Mouse (Mus musculus) gastrocnemius, postnatal 36 days (tissue): ENCODE results near the gene Rad51b. TPM values are rescaled to one million over a fixed set of nuclear protein-coding genes. Genes with fewer than 3 reads are reported as not detected.

ENCODE experiments used
- DNase-seq, 2 experiments: peaks; one replicate each; pipeline ENCODE4 v3.0.0; 2022
- intact Hi-C: fragments of 180-260 bp; cut with DNase I; formaldehyde crosslinking; loops from one replicate; pipeline ENCODE4 v1.15.1; 2025
- total RNA-seq, 2 experiments: library from RNA; stranded (reverse); gene quantifications; 2 replicates each; pipeline ENCODE4 v1.2.3; 2021

Gene Rad51b
- total RNA-seq, 2 experiments from 2014 or later = 0.23 TPM; not detected in 1

GRCm38 (mm10) chr12:79551274-79551673, 254.2 kb downstream of the Rad51b start:
- intact Hi-C loops = no loop called here
- no peak for DNase-seq

GRCm38 (mm10) chr12:79553056-79553455, 256.0 kb downstream of the Rad51b start:
- DNase-seq = no peak
- intact Hi-C loops = no loop called here

- intact Hi-C loops = no loop called here
- DNase-seq = no peak
These were observed 260.8 kb downstream of the Rad51b start for GRCm38 (mm10) chr12:79557904-79558303.

GRCm38 (mm10) chr12:79558711-79559110, 261.6 kb downstream of the Rad51b start:
- intact Hi-C loops = no loop called here

GRCm38 (mm10) chr12:79559410-79560015, 262.4 kb downstream of the Rad51b start:
- intact Hi-C loops = no loop called here
- no peak for DNase-seq

More at GRCm38 (mm10) chr12:79558711-79559110, 261.6 kb downstream of the Rad51b start:
- DNase-seq = no peak

- DNase-seq = no peak
- intact Hi-C loops = no loop called here
These were observed 263.1 kb downstream of the Rad51b start for GRCm38 (mm10) chr12:79560084-79560699.

- intact Hi-C loops = no loop called here
- no peak for DNase-seq
These were observed 263.8 kb downstream of the Rad51b start for GRCm38 (mm10) chr12:79560893-79561292.

- DNase-seq = no peak
- intact Hi-C loops = no loop called here
These were observed 277.3 kb downstream of the Rad51b start for GRCm38 (mm10) chr12:79574159-79575040.

- intact Hi-C loops = no loop called here
- DNase-seq = no peak
These were observed 278.0 kb downstream of the Rad51b start for GRCm38 (mm10) chr12:79575041-79575541.

- no peak for DNase-seq
- intact Hi-C loops = no loop called here
These were observed 280.4 kb downstream of the Rad51b start for GRCm38 (mm10) chr12:79577525-79577924.

- intact Hi-C loops = no loop called here
- peak in 1 of 2 experiments; percentile 7 for DNase-seq
These were observed 282.0 kb downstream of the Rad51b start for GRCm38 (mm10) chr12:79579018-79579585.

- no peak for DNase-seq
- intact Hi-C loops = no loop called here
These were observed 282.8 kb downstream of the Rad51b start for GRCm38 (mm10) chr12:79579837-79580236.

- intact Hi-C loops = no loop called here
- DNase-seq = no peak
These were observed 287.6 kb downstream of the Rad51b start for GRCm38 (mm10) chr12:79584556-79585307.

GRCm38 (mm10) chr12:79585336-79585735, 288.3 kb downstream of the Rad51b start:
- no peak for DNase-seq
- intact Hi-C loops = no loop called here

GRCm38 (mm10) chr12:79588831-79589230, 291.7 kb downstream of the Rad51b start:
- intact Hi-C loops = no loop called here
- DNase-seq = no peak

- intact Hi-C loops = no loop called here
- no peak for DNase-seq
These were observed 295.1 kb downstream of the Rad51b start for GRCm38 (mm10) chr12:79592206-79592605.

GRCm38 (mm10) chr12:79596842-79597241, 299.8 kb downstream of the Rad51b start:
- intact Hi-C loops = no loop called here
- DNase-seq = no peak

- DNase-seq = no peak
- intact Hi-C loops = no loop called here
These were observed 300.3 kb downstream of the Rad51b start for GRCm38 (mm10) chr12:79597351-79597750.

- intact Hi-C loops = no loop called here
- DNase-seq = no peak
These were observed 300.7 kb downstream of the Rad51b start for GRCm38 (mm10) chr12:79597786-79598185.

- intact Hi-C loops = no loop called here
- no peak for DNase-seq
These were observed 301.4 kb downstream of the Rad51b start for GRCm38 (mm10) chr12:79598496-79598895.
